Mouse (Mus musculus): Measurements from ENCODE around the gene Samd14.

DNA sequence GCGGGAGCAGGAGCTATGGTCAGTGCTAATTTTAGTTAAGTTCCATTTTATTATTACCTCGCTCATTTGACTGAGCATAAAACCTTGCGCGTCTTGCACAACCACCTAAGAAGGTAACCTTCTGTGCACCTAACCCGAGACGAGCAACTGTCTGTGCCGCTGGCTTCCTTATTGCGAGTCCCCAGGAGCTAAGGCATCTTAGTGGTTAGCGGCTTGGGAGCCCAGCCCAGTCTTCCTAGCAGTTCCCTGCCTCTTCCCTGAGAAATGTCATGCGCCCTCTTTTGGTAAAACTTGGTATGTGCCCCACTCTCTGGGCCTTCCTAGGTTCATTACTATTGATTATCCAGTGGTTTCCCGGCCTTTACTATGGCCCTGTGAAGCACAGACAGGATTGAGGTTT is 32.4 kb downstream of the Samd14 start:
- TF ChIP-seq USF1 (IDR thresholded peaks at IDR 0.05; ENCODE audit: low read depth) (no peak), POLR2A (IDR thresholded peaks at IDR 0.05; ENCODE audit: insufficient read length, low read depth) (no peak), POLR2AphosphoS2 (IDR thresholded peaks at IDR 0.05; ENCODE audit: insufficient read length, low read depth) (no peak), SRF (IDR thresholded peaks at IDR 0.05; ENCODE audit: control insufficient read depth, insufficient read length, low read depth) (no peak), E2F4 (IDR thresholded peaks at IDR 0.05; ENCODE audit: insufficient read depth) (no peak)

Data from myocyte (in vitro differentiated cells).